Mouse (Mus musculus) left cerebral cortex, adult 8-10 months (tissue): Measurements from ENCODE around the gene Otor. TPM values are rescaled to one million over a fixed set of nuclear protein-coding genes. Genes with fewer than 3 reads are reported as not detected.

ENCODE experiments used
- DNase-seq, 2 experiments: peaks; one replicate each; pipeline ENCODE4 v3.0.0; 2022; ENCODE audit warnings: low spot score in 2 of 2
- total RNA-seq, 4 experiments: library from RNA; stranded (reverse); gene quantifications; 2 replicates each; pipeline ENCODE4 v1.2.4; 2022

Otor gene
- total RNA-seq = not detected

DNA sequence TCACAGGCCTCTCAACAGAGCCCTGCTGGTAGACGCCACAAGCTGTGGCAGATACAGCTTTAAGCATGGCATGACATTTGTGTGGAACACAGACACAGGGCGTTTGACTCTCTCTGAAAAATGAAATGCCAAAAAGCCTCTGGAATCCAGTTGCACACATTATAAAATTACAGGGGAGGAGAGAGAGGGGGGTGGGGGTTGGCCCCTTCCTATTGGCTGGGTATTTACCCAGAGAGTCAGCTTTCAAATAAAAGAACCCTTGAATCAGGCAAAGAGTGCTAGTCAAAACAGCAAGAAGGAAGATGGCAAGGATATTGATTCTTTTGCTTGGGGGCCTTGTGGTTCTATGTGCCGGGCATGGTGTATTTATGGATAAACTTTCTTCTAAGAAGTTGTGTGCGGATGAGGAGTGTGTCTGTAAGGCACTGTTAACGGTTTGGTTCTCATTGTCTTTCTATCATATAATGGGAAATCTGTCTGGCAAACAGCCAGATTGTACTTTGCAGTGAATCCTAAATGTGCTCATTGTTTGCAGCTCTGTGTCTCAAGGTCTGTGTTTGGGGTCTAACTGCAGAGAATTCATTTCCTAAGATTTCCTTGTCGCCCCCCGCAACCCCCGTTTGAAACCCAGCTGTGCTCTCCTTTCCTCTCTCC is at the start of gene Otor:
TSS of gene Otor (plus strand) at position 276 of the 654 bp plus-strand sequence.
- no peak for DNase-seq

DNA sequence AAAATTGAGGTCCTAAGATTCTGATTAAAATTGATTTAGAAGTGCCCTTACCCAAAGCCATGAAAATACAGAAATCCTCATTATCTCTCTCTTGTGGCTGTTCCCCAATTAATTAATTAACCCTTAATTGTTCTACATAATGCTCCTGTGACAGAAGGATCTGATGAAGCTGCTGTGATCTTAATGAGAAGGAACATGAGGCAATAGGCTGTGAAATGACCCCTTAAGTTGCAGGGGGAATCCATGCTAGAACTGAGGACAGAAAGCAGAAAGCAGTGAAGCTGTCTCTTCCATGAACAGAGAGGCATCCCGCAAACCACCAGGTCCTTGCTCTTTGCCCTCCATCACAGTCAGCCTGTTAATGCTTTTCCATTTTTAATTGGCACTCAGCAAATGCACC is 47.0 kb upstream of the Otor start:
- no peak for DNase-seq

DNA sequence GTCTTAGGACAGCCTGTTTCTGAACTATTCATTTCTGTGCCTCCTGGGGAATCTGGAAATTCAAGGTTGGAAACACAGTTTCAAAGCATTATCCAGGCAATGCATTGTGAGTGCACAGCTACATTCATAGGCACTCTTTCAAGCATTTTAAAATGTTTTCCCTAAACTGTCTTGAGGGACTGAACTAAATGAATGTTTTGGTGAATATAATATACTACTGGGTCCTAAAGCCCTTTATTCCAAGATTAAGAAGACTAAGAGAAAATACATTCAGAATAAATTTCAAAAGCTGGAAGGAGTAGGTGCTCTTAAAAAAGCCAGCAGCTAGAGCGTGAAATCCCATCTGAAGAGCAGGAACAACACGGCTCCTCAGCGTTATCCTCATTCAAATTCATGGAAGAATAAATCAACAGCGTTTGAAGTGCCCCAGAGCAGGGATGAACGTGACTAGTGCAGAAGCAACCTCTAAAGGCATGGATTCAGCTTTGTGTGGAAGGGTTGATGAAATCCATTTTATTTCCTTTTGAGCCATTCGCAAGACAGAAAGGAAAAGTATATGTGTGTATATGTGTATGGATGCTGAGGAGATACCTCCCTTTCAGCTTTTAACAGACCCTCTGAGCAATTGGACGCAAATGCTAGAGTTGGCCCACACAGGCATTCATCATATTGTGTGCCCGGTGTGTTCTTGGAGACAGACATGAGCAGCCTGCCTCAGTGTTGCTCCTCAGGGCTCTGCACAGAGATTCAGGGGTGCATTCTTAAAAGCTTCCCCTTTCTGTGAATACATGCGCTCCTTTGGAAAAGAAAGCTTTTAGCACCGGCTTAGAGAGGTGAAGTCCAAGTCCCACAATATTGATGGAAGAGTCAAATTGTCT is 45.7 kb upstream of the Otor start:
- DNase-seq = no peak

DNA sequence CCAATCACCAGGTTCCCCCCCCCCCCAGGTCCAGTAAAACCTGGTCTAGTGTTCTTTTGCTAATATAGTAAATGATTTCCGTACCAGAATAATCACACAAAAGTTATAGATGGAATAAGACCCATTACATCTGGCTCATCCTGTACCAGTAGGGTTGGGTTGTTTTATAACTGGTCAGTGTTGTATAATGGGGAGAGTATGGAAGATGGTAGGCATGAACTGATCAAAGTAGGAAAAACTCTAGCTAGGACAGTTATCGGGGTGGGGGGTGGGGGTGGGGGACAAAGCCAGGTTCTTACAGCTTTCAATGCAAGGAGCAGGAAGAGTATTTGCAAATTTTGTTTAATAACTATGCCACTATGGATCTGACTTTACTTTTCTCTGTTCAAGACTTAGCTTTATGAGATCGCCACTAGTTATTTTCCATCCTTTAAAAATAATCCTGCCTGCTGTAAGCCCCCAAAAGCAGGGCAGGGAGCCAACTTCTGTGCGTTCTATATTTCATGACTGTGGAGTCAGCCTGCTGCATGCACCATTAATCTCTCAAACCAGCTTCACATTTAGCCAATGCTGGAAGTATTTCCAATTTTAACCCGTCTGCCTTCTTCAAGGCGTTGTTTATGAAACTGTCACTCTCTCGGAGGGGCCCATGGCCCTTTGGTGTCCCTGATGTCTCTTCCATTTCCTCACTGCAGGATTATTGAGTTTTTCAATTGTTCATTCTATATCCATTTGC is 43.8 kb upstream of the Otor start:
- DNase-seq = peak in 1 of 2 experiments; percentile 40

DNA sequence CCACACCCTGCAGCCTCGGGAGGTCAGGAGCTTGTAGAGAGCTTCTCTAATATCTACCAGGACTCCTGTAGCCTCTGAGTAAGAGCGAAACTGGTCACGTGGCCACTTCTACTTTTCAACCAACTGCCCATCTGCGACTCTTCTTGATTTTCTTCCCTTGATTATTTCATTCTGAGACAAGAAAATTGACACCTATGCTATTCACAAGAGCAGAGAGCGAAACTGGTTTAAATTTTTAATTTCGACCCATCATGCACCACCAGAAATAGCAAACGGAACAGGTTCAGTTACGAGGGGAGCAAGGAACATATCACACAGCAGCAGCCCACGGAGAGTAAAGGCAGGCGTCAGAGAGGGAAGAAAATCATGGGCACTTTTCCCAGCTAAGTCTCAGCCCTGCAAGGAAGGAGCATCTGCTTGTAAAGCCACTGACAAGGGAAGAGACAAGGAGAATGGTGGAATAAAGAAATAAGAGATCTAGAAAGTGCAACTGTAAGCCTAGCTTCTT is 43.1 kb upstream of the Otor start:
- no peak for DNase-seq

DNA sequence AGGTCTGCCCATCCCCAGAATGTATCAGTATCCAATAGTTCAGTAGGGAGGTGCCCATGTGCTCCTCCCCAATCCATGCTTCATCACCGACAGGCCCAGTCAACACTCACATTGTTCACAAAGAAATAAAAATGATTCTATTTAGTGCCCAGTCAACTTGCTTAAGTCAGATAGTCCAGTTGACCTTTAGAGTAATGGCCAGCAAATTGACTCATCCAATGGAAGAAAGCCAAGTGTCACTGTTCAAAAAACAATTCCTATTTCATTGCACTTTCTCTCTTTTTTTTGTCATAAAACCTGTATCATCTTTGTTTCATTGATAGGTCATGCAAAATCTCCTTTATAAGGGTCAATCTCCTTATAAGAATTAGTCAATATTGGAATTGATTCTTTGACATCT is 36.7 kb upstream of the Otor start:
- DNase-seq = no peak

DNA sequence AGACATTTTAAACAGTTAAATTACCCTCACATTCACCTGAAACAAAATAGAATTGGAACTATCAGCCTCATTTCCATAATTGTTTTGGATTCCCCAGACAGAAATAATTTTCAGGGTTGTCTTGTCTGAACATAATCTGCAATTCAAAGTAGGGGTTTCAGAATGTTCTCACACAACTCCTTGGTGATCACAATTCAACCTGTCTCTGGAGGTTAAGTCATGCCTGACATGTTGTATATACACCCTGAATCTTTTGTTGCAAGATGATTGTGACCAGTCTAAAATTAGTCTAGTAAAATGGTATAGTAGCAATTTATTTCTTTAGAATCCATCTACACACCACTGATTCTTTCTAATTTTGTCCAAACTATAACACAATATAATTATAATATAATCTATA is 23.0 kb upstream of the Otor start:
- DNase-seq = no peak

DNA sequence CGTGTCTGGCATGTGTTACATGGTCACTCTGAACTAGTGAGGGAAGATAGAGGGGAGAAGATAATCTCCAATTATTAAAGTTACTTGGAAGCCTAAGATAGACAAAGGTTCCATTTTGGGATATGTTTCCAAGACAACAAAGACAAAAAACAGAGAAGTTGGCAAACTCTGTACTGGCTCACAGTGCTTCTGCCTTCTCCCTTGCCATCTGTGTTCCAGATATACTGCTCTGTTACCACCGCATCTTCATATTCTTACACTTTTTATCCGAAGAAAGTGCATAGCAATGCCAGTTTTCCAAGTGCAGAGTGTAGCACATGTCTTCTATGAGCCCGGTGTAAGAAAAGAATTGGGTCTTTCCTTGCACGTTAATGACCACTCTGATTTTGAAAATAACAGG is 21.5 kb upstream of the Otor start:
- peak in 1 of 2 experiments; percentile 47 for DNase-seq

DNA sequence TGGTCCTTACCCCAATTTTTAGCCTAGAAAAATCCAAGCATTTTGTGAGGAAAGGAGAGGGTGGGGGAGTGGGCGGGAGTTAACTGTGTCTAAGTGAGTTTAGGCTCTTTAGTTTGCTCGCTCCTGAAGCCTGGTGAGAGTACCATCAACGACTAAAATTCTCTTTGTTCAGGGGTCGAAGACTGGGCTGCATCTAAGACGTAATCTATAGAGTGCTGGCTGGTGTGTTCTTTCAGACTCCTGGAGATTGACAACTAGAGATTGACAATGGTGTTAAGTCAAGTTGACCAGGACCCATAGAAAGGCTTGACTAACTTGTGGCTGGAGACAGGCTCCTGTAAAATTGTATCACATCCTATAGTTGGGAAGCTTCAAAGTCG is 15.9 kb upstream of the Otor start:
- no peak for DNase-seq

DNA sequence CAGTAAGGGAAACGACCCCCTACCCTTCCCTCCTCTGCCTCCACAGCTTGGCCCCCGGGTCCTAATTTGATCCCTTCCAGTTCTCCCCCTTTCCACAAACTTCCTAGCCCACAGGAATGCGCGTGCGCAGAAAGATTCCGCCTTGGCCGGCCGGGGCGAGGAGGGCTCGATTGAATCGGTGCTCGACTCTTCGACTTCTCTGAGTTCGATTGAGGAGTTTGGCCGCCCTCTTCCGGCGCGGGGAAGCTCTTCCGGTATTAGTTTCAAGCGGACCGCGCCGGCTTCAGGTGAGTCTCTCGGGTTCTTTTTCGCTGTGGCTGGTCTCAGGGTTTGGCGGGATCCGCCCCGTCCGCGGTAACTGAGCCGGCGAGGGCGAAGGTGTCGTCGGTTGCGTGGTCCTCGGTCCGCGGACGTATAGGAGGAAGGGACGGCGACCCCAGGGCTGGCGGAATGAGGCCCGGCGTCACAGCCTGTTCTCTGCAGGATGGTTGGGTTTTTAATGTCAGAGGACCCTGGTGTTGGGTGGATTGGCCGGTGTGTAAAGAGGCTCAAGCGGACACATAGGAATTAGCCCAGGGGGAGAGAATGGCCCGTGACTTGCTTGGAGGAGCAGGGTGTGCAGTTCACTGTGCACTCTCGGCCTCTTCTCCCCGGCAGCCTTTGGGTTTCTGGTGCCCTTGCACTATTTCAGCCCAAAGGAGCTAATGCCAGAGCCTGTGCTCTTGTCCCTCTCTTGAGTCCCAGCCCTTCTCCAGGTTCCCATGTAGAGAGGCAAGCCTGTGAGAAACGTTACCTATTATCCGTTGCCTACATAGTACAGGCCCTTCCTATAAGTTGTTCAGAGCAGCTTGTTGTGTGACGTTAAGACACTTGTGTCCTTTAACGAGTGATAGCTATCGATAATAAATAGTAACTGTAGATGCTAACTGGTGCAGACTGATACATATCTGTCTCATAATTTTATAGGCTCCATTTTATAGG is 15.2 kb upstream of the Otor start, which contains the start of gene Snrpb2:
TSS of gene Snrpb2 (plus strand) at position 228 of the 981 bp plus-strand sequence.
- peak; percentile 70 to 77 for DNase-seq

DNA sequence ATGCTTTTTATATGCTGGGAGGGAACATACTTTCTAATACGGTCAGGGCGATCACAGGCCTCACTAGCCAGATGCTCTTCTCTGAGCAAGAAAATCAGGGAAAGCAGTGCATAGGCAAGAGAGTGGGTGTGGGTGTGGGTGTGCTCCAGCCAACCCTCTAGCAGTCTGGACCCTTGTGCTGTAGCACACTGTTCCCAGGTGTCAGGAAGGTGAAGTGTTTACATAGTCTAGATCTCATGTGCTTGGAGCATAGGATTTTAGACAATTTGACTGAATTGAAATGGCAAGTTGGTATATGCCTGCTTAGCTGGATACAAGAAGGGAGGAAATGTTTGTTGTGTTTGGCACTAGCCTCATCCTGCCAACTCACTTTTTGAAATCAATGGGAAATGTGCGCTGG is 12.4 kb upstream of the Otor start:
- DNase-seq = no peak

DNA sequence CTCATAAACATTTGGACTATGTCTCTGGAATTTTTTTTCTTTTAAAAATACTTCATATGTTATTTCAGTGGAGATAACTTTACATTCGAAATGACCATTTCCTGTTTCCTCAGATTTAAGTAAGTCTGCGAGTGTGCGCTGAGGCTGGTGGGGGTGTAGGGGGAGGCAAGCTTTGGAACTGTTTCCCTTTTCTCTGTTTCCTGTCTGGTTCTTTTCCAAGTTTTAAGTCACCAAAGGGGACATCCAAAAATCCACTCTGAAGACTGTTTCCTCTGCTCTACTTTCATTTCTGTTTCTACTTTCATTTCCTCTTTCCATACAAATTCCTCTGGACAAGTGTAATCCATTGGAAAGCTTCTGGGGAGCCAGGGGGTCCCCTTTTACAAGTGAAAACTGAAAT is 3.4 kb downstream of the Otor start:
- no peak for DNase-seq

DNA sequence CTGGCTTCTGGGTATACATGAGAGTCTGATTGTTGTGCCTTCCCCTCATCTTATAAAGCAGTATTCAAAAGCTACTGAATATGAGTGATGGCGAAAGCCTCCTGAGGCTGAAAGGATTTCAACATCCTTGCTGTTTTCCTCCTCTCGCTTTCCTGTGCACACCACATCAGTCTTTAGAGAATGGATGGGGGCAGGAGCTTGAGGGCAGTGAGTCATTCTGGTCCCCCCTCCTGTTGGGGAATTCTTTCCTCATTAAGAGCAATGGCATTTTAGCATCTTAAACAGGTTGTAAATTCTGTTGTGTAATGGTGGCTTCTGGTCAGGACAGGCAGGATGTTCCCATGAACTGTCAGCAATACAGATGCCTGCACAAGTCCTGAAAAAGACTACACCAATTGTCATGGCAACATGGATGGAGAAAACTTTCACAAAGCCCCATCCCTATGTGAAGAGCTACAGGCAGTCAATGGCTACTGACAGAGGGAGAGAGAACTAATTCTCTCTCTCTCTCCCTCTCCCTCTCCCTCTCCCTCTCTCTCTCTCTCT is 6.7 kb downstream of the Otor start:
- DNase-seq = no peak

DNA sequence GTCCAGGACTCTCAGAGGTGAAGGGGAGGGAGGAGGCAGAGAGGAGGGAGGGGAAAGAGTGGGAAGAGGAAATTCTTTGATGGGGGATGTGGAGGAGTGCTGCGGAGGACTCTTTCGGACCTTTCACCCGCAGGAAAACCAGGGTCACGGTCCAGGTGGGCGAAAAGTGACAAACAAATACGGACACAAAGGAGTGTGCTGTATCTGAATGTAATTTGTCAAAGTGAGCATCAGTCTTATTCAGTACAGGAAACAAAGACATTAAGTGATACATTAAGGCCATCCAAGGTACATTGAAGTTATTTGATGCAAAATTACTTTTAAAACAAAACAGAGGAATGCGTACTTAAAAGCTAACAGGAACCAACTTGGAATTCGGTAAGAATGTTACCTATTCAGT is 11.6 kb downstream of the Otor start:
- DNase-seq = no peak

DNA sequence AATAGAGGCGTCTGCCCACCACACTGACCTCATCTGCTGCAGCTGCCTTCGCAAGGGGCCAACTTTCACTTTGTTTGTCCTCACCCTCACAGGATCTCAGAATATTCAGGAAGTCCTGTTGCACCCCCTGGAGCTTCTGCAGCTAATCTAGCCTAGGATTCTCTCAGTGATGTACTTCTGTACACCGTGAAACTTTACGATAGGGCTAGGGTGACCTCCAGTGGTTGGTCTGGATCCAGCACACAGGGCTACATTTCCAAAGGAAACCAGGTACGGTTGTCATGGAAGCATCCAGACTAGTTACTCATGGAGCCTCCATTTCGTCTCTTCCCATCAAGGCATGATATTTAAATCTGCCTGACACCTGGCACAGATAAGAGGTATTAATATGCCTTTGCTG is 15.5 kb downstream of the Otor start:
- peak; percentile 65 to 77 for DNase-seq

DNA sequence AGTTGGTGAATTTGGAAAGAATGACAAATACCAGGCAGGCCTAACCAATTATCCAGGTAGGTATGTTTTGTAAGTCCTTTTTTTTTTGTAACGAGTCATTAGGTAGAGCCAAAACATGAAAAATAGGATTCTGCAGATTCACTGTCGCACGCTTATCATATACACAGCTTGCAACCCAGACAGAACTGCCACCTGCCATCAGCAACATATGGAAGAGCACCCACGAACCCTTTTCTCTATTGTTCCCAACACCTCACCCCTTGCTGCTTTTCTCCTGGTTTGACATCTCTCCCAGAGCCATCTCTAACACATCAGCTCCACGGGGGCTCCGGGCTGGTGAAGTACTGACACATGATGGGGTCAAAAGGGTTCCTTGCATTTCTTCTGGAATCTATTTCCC is 16.5 kb downstream of the Otor start:
- peak; percentile 6 to 29 for DNase-seq

DNA sequence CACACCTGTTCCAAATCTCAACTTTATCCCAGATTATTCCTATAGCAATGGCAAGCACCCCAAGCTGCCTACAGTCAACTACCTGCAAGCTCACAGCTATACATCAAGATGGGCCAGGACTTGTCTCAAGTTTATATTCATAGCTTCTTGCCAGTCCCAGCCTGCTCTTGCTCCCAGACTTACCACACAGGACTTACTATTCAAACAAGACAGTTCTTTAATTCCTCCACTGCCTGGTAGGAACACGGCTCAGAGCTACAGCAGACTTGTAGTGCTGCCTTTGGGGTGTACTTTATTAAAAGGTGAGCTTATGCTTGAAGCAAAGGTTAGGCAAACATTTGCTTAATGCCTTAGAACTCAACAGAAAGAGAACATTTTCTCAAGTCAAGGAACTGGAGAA is 18.9 kb downstream of the Otor start:
- DNase-seq = no peak

DNA sequence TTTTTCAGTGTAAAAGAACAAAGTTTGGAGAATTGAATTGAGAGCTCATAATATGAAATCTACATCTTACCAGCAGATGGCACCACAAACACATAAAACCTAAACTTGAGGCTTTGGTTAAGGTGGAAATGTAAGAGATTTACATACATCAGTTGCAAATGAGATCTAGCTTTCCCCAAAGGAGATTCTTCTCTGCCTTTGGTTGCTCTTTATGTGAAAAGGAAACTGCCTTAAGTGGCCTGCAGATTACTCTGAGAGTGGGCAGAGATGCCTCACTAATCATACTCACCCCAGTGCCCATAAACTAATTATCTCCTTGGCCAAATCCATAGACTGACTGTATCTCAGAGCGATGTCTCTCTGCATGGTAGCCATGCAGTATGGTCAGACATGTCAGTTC is 35.6 kb downstream of the Otor start:
- DNase-seq = no peak

DNA sequence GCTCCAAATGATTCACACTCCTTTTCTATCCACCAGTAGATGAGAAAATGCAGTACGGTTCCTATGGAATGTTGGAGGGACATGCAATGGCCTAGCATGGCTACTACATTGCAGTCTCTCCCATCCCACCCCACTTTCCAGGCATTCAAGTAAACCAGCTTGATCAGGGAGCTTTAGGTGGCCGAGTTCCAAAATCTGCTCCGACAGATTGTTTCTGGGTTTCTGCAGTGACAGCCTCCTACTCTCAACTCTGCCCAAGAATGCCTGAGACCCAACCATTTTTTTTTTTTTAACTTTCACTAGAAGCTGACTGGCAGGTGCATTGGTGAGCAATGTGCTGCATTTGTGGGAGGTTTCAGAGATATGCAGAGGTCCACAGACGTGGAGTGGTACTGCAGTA is 36.4 kb downstream of the Otor start:
- peak; percentile 13 to 71 for DNase-seq

DNA sequence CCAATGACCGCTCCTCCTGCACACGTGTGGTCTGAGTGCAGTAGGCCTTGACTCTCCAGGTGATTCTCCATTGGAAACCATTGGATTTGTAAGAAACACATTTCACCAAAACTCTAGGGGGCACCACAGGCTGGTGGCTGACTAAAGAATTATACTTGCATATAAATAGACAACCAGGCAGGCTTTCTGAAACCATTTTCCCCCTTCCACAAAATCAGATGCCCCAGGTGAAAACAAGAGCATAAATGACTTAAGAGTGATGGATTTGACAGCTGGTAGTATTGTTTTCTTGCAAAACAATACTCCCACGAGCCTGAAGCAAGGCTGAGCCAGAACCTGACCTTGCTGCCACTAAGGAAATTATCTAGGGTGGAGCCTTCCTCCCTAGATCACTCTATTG is 39.2 kb downstream of the Otor start:
- DNase-seq = no peak

DNA sequence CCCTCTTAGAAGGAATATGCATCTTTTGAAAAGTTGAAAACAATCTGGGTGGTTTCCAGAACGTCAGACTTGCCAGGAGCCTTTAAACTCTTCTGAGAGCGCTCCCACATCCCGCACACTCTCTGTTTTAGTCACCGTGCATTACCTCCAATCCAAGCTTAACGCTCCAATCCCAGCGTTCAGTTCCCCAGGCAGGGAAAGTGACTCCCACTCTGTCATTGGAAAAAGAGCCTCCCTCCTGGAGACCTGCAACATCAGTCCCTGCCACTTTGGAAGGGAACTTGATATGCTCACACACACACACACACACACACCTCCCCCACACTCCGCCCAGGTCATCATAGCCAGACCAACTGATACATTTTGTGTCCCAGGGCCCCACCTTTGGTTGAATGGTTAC is 39.9 kb downstream of the Otor start:
- DNase-seq = no peak
